24 mouse cellular contexts compared by ENCODE assay signal in the genomic region with DNA sequence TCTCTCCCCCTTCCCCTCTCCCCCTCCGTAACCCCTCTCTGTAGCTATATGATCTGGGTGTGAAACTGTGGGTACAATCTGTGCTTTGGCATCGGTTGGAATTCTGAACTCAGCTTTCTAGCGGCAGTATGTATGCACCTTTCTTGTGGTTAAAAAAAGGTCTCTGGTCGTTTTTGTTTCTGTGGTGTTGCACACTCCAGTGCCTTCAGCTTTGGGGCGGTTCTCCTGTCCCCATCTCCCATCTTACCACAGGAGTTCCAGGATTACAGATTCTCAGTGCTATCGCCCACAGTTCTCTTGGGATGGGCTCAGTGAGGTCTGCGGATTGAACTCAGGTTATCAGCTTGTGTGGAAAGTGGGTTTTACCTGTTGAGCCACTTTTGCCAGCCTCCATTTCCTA.
"Had no signal": no experiment of that assay in that cellular context is flagged by ENCODE, and none has a peak within 500 bp of the region (broad histone marks: within the 10 kb centered on the region; RNA-seq: fewer than 3 reads in every experiment).

No protein-coding gene starts in this region.

- H3K4me3 ChIP-seq: heart, adult 2 months; heart, embryonic 13.5 days; heart, embryonic 15.5 days; hindbrain, embryonic 10.5 days; hindbrain, embryonic 12.5 days; intestine, embryonic 15.5 days; layer of hippocampus, adult 2 months; left cerebral cortex, adult 2 months; limb, embryonic 10.5 days; limb, embryonic 12.5 days; liver, embryonic 13.5 days had no signal

- ATAC-seq: hindbrain, embryonic 16.5 days; inflammation-experienced regulatory T-cells, adult 6 months; intestine, embryonic 15.5 days; intestine, postnatal 0 days had no signal

- H3K36me3 ChIP-seq: heart, embryonic 13.5 days; heart, embryonic 15.5 days; hindbrain, embryonic 10.5 days; hindbrain, embryonic 12.5 days; intestine, embryonic 15.5 days; limb, embryonic 10.5 days; limb, embryonic 12.5 days; liver, embryonic 13.5 days had no signal

- H3K9me3 ChIP-seq: heart, embryonic 13.5 days; heart, embryonic 15.5 days; hindbrain, embryonic 10.5 days; hindbrain, embryonic 12.5 days; intestine, embryonic 15.5 days; limb, embryonic 10.5 days; limb, embryonic 12.5 days; liver, embryonic 13.5 days had no signal

- H3K27ac ChIP-seq: heart, adult 2 months; heart, embryonic 13.5 days; heart, embryonic 15.5 days; hindbrain, embryonic 12.5 days; hindbrain, embryonic 14.5 days; intestine, embryonic 15.5 days; layer of hippocampus, adult 2 months; left cerebral cortex, adult 2 months; limb, embryonic 12.5 days; liver, embryonic 13.5 days had no signal

- H3K4me2 ChIP-seq: heart, embryonic 11.5 days; heart, embryonic 13.5 days; heart, embryonic 15.5 days; hindbrain, embryonic 12.5 days; hindbrain, embryonic 14.5 days; intestine, embryonic 15.5 days; limb, embryonic 12.5 days; liver, embryonic 11.5 days; liver, embryonic 13.5 days had no signal

- H3K9ac ChIP-seq: heart, embryonic 13.5 days; heart, embryonic 15.5 days; hindbrain, embryonic 12.5 days; hindbrain, embryonic 14.5 days; intestine, embryonic 15.5 days; limb, embryonic 12.5 days; liver, embryonic 13.5 days had no signal

- H3K27me3 ChIP-seq: heart, embryonic 13.5 days; heart, embryonic 15.5 days; hindbrain, embryonic 12.5 days; intestine, embryonic 15.5 days; limb, embryonic 12.5 days; liver, embryonic 13.5 days had no signal

- H3K4me1 ChIP-seq: intestine, embryonic 15.5 days; liver, embryonic 13.5 days had no signal

- DNase-seq: heart, postnatal 4 days; kidney, adult 18-20 months; kidney, adult 8-10 months; kidney, postnatal 10 days; kidney, postnatal 25 days; kidney, postnatal 4 days; liver; liver, embryonic 13.5 days had no signal
